Mouse (Mus musculus): ENCODE results near the gene Fam122a.

GRCm38 (mm10) chr19:24518384-24518783 is 41.2 kb upstream of the Fam122a start:
- TF ChIP-seq CTCF (IDR thresholded peaks at IDR 0.05; ENCODE audit: control insufficient read depth, insufficient read depth, low read length) (no peak), POLR2A (IDR thresholded peaks at IDR 0.05; ENCODE audit: borderline replicate concordance, control insufficient read depth, low read depth, low read length) (no peak)

Measured in bone marrow, adult 2 months (tissue).